Mouse (Mus musculus): ENCODE data around the gene Bpifb1.
"Not testable (repeated sequence)": the region's sequence is repeated elsewhere in the genome, so short reads cannot be mapped to it uniquely, and the experiment has no call there.

Gene Bpifb1

DNA sequence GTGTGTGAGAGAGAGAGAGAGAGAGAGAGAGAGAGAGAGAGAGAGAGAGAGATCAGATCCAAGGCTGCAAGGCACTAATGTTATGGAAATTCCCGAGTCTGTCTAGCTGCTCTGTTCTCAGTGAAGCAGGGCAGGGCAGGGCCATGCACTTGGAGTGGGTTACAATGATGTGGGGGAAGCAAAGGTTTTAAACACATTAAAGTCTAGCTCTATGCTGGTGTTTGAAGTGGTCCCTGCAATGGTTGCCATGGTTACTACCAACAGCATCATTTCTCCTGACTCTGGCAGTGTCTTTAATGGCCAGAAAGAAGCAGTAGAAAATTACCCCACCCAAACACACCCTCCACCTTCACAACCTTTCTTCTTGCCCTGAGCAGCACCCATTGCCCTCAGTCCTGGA is 20.5 kb downstream of the Bpifb1 start:
- DNase-seq (ENCODE audit: extremely low read depth, low read depth, low spot score), result no peak

GRCm38 (mm10) chr2:154211881-154212280 is 21.3 kb downstream of the Bpifb1 start:
- no peak for DNase-seq (ENCODE audit: extremely low read depth, low read depth, low spot score)

- no peak for DNase-seq (ENCODE audit: extremely low read depth, low read depth, low spot score)
These were observed 24.6 kb downstream of the Bpifb1 start for GRCm38 (mm10) chr2:154215191-154215590.

- DNase-seq (ENCODE audit: extremely low read depth, low read depth, low spot score), result no peak
These were observed 29.3 kb downstream of the Bpifb1 start for GRCm38 (mm10) chr2:154219950-154220349.

- DNase-seq (ENCODE audit: extremely low read depth, low read depth, low spot score), result no peak
These were observed 32.8 kb downstream of the Bpifb1 start, which contains the start of gene Bpifb5 for GRCm38 (mm10) chr2:154223265-154223916. Bpifb5 (plus strand) TSS chr2:154223742.

DNA sequence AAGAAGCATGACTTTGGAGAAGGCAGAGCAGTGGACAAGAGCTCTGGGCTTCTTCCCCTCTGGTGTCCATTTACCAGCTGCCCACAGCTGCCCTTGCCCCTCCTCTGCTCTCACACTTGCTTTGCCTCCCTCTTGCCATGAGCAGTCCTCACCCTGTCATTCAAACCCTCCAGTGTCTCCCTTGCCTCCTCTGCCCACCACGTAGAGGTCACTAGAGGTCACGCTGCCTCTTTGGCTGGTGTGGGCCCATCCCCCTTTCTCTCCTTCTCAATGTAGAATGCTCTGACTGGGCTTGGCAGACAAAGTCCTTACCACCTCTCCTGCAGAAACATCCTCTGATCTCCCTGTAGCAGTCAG is 33.3 kb downstream of the Bpifb1 start:
- DNase-seq (ENCODE audit: extremely low read depth, low read depth, low spot score), result no peak

DNA sequence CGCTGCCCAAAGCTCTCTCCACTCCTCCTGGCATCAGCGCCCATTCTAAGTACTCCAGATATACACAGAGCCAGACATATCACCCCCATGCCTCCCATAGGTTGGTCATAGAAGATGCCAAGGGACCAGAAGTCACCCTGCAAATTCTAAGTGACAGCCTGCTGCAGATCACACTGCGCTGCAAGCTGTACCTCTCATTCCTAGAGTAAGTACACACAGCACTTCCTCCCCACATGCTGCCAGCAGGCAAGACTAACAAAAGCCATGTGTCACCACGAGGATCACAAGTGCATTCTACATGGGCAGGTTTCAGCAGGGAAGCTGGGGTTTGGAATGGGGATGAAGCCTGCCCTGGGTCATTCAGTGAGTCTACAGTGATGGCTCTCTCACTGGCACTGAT is 36.4 kb downstream of the Bpifb1 start:
- no peak for DNase-seq (ENCODE audit: extremely low read depth, low read depth, low spot score)

GRCm38 (mm10) chr2:154227830-154228229 is 37.2 kb downstream of the Bpifb1 start:
- DNase-seq (ENCODE audit: extremely low read depth, low read depth, low spot score), result no peak

GRCm38 (mm10) chr2:154233426-154233825 is 42.8 kb downstream of the Bpifb1 start:
- no peak for DNase-seq (ENCODE audit: extremely low read depth, low read depth, low spot score)

- no peak for DNase-seq (ENCODE audit: extremely low read depth, low read depth, low spot score)
These were observed 50.2 kb downstream of the Bpifb1 start for GRCm38 (mm10) chr2:154240771-154241170.

DNA sequence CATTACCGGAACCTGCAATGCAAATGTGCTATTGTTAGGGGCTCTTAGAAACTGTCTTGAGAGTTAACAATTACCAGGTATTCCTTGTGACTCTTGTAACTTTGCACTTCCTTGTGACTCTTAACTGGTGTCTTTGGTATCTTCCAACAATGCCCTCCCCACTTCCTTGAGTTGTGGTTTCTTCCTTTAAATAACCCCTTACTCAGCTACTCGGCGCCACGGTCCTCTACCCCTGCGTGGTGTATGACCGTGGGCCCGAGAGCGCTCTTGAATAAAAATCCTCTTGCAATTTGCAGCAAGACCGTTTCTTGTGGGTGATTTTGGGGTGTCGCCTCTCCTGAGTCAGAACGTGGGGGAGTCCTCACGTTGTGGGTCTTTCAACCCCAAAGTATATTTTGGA is 52.1 kb downstream of the Bpifb1 start:
- not testable (repeated sequence) for DNase-seq (ENCODE audit: extremely low read depth, low read depth, low spot score)

GRCm38 (mm10) chr2:154243356-154244036 is 52.9 kb downstream of the Bpifb1 start:
- no peak for DNase-seq (ENCODE audit: extremely low read depth, low read depth, low spot score)

DNA sequence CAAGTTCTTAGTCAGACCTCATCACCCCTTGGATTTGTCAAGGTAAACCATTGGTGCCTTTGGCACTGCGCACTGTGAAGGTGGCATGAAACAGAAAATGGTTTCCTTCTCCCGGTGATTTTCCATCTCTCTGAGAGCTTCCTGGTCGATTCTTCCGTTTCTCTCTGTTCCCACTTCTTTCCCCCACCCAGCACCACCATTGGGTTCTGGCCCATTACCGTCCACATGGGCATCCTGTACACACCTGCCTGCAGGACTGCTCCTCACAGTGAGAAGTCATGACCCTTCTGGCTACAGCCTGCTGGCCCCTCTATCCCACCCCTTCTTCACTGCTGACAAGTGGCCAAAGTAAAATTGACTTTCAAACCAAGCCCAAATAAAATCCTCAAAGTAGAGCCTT is 54.7 kb downstream of the Bpifb1 start:
- DNase-seq (ENCODE audit: extremely low read depth, low read depth, low spot score), result no peak

DNA sequence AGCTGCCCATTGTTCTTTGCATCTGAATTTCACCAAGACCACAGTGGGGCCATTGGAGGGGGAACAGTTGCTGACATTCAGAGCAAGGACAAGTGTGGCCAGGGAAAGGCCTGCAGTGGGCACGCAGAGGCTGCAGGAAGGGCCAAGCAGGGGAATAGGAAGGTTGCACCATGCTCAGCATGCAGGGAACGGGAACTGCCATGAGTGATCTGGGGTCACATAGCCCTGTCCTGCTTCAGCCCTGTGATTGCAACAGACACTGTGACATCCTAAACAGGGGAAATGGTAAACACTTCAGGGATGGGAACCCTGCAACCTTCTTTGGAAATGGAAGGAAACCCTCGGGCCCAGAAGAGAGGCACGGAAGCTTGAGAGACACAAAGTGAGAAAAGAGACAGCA is 64.6 kb downstream of the Bpifb1 start:
- not testable (repeated sequence) for DNase-seq (ENCODE audit: extremely low read depth, low read depth, low spot score)

DNA sequence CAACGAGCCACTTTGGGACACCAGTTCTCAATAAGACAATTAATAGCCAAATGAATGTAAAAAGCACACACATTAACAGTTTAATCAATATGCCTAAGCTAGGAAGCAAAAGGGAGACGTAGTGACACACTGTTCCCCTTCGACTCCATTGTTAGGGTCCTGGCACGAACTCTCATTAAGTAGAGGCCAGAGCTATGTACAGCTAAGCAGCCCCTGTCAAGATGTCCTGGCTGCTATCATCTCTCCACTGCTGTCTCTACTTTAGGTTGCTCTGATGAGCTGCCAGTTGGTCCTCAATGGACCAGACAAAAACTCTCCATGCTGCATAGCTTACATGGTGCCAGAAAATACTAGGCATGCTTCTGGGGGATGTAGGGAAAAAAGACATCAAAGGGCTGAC is 65.2 kb downstream of the Bpifb1 start:
- no peak for DNase-seq (ENCODE audit: extremely low read depth, low read depth, low spot score)

DNA sequence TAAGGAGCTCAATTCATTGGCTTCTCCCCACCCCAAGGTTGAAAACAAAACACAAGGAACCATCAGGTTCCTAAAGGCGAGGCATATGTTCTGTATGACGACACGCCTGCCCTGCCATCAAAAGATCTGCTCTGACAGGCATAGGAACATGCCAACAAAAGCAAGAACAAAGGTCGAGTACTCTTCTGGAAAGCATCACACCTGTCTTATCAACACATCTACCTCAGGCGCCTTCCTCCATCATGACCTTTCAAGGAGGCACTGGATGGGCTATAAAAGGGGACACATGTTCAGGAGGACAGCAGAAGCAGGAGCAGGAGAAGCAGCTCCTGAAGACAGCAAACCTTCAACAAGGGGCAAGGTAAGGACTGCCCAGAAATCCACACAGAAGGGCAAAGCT is 66.9 kb downstream of the Bpifb1 start, which contains the start of gene Bpifb9a:
Gene Bpifb9a, plus strand, starts transcription at position 301 of the 400 bp plus-strand sequence.
- not testable (repeated sequence) for DNase-seq (ENCODE audit: extremely low read depth, low read depth, low spot score)

- not testable (repeated sequence) for DNase-seq (ENCODE audit: extremely low read depth, low read depth, low spot score)
These were observed 73.8 kb downstream of the Bpifb1 start for GRCm38 (mm10) chr2:154264397-154264796.

Data from fat pad, adult 2 months (tissue).